Mouse (Mus musculus): ENCODE measurements around the gene Cyth1.

DNA sequence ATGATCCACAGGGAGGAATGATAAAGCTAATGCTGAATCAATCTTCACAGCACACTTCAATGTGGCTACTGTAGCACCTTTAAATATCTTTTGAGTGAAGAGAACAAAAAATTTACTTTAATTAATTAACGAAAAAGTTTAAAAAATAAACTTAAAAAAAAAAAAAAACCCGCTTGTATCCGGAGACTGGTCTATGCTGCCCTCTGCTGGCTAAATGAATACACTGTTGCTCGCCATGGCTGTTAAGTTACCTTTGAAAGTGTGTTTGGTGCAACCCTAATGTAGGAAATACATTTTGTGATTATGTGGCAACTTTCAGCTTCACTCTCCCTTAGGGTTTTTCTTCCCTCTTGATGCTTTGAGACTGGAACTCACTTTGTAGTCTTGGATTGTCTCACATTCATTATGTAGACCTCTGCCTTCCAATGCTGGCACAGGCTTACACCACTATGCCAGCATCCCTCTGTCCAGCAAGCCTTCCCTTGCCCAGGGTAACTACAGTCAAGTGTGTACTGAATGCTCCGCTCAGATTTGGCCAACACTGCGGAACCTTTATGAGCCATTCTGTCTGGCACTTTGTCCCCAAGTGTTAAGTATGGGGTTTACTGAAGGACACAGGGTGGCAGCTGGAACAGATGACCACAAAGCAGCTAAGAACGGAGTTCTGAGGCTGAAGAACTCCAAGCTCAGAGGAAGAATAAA, 27.7 kb downstream of the Cyth1 start:
- peak; percentile 57; the same call in 1 of the 2 replicates for TF ChIP-seq CTCF (IDR thresholded peaks at IDR 0.05; ENCODE audit: borderline replicate concordance, insufficient read depth, low read depth, low read length)
- no peak for TF ChIP-seq POLR2A (IDR thresholded peaks at IDR 0.05; ENCODE audit: borderline replicate concordance, insufficient read depth, low read length)
